Mouse (Mus musculus) testis, adult 2 months (tissue): ENCODE results near the gene Ablim1. TPM values are rescaled to one million over a fixed set of nuclear protein-coding genes. Genes with fewer than 3 reads are reported as not detected.

Experiments used
- H3K27ac ChIP-seq: fragments of 200-500 bp; 2 replicates; pipeline ENCODE4 v1.5.1; 2012; ENCODE audit warnings: low read depth, low read length; ENCODE audit not compliant: control insufficient read depth, insufficient read depth
- H3K27me3 ChIP-seq: fragments of 200-500 bp; 2 replicates; pipeline ENCODE4 v1.6.1; 2012; ENCODE audit warnings: mild to moderate bottlenecking, low read length, moderate library complexity; ENCODE audit not compliant: control insufficient read depth, insufficient read depth
- H3K36me3 ChIP-seq: fragments of 200-500 bp; 2 replicates; pipeline ENCODE4 v1.6.1; 2012; ENCODE audit warnings: mild to moderate bottlenecking, low read length; ENCODE audit not compliant: control insufficient read depth, insufficient read depth
- H3K4me1 ChIP-seq: fragments of 200-500 bp; 2 replicates; pipeline ENCODE4 v1.6.1; 2012; ENCODE audit warnings: low read length; ENCODE audit not compliant: control insufficient read depth, insufficient read depth
- H3K4me3 ChIP-seq: fragments of 200-500 bp; 2 replicates; pipeline ENCODE4 v1.5.1; 2012; ENCODE audit warnings: low read depth, mild to moderate bottlenecking, low read length, moderate library complexity, mixed read lengths; ENCODE audit not compliant: control insufficient read depth
- CTCF ChIP-seq: fragments of 200-500 bp; IDR thresholded peaks from 2 replicates; pipeline ENCODE4 v1.5.1; 2012; ENCODE audit warnings: low read depth, mild to moderate bottlenecking, inconsistent platforms, low read length, moderate library complexity; ENCODE audit not compliant: control insufficient read depth, insufficient read depth, insufficient replicate concordance
- POLR2A ChIP-seq: fragments of 200-500 bp; IDR thresholded peaks from 2 replicates; pipeline ENCODE4 v1.6.1; 2012; ENCODE audit warnings: low read depth, mild to moderate bottlenecking, inconsistent platforms, low read length, moderate library complexity; ENCODE audit not compliant: control insufficient read depth
- polyA plus RNA-seq: library from polyadenylated mRNA; depleted of rRNA; stranded (reverse); fragments of >200 nt; gene quantifications from 2 replicates; pipeline ENCODE4 v1.2.3, GENCODE M21; 2012

Ablim1 gene
- polyA plus RNA-seq, 1 experiment = 3.0 TPM

- peaks cover 2% of the 10 kb centered on the region; the same call in 1 of the 2 replicates for H3K4me1 ChIP-seq
- H3K4me3 ChIP-seq = no peak overlapping the region
- no peak overlapping the region for H3K27ac ChIP-seq
- H3K27me3 ChIP-seq = no peaks in the 10 kb centered on the region
- H3K36me3 ChIP-seq = no peaks in the 10 kb centered on the region
- TF ChIP-seq POLR2A = no peak
- no peak for TF ChIP-seq CTCF
Measured at GRCm38 (mm10) chr19:57264296-57264947, 50.3 kb downstream of the Ablim1 start.

GRCm38 (mm10) chr19:57257801-57258200 is 56.9 kb downstream of the Ablim1 start:
- H3K27ac ChIP-seq = no peak overlapping the region

GRCm38 (mm10) chr19:57256666-57257065 is 58.1 kb downstream of the Ablim1 start:
- no peak overlapping the region for H3K4me3 ChIP-seq
- TF ChIP-seq CTCF = no peak
- no peak for TF ChIP-seq POLR2A
- H3K36me3 ChIP-seq = no peaks in the 10 kb centered on the region
- H3K27me3 ChIP-seq = no peaks in the 10 kb centered on the region
- no peaks in the 10 kb centered on the region for H3K4me1 ChIP-seq
- H3K27ac ChIP-seq = no peak overlapping the region

More at GRCm38 (mm10) chr19:57257801-57258200, 56.9 kb downstream of the Ablim1 start:
- no peak for TF ChIP-seq CTCF
- no peak for TF ChIP-seq POLR2A
- Histone ChIP-seq H3K27me3 (no peaks in the 10 kb centered on the region), H3K4me3 (no peak overlapping the region), H3K4me1 (no peaks in the 10 kb centered on the region), H3K36me3 (no peaks in the 10 kb centered on the region)

GRCm38 (mm10) chr19:57255157-57255556 is 59.6 kb downstream of the Ablim1 start:
- Histone ChIP-seq H3K27ac (no peak overlapping the region), H3K27me3 (no peaks in the 10 kb centered on the region), H3K36me3 (no peaks in the 10 kb centered on the region), H3K4me1 (no peaks in the 10 kb centered on the region), H3K4me3 (no peak overlapping the region)
- TF ChIP-seq POLR2A = no peak
- TF ChIP-seq CTCF = no peak

- Histone ChIP-seq H3K4me3 (no peak overlapping the region), H3K4me1 (no peaks in the 10 kb centered on the region), H3K27ac (no peak overlapping the region), H3K27me3 (no peaks in the 10 kb centered on the region), H3K36me3 (no peaks in the 10 kb centered on the region)
- TF ChIP-seq CTCF = no peak
- TF ChIP-seq POLR2A = no peak
Measured at GRCm38 (mm10) chr19:57252692-57253448, 61.8 kb downstream of the Ablim1 start.

GRCm38 (mm10) chr19:57248781-57249180 is 65.9 kb downstream of the Ablim1 start:
- Histone ChIP-seq H3K36me3 (no peaks in the 10 kb centered on the region), H3K4me1 (no peaks in the 10 kb centered on the region; the same call in 1 of the 2 replicates), H3K27me3 (no peaks in the 10 kb centered on the region), H3K4me3 (no peak overlapping the region), H3K27ac (no peak overlapping the region)
- TF ChIP-seq POLR2A (no peak), CTCF (no peak)

- TF ChIP-seq POLR2A = no peak
- TF ChIP-seq CTCF = no peak
- no peaks in the 10 kb centered on the region for H3K27me3 ChIP-seq
- H3K36me3 ChIP-seq = no peaks in the 10 kb centered on the region
- H3K4me1 ChIP-seq = peaks cover 5% of the 10 kb centered on the region
- H3K27ac ChIP-seq = no peak overlapping the region
- H3K4me3 ChIP-seq = no peak overlapping the region
Measured at GRCm38 (mm10) chr19:57247221-57247620, 67.5 kb downstream of the Ablim1 start.
